Mouse (Mus musculus) embryonic facial prominence, embryonic 14.5 days (tissue): Measurements from ENCODE around the gene Sugct. TPM values are rescaled to one million over a fixed set of nuclear protein-coding genes. Genes with fewer than 3 reads are reported as not detected.

Experiments
- ATAC-seq: fragments of 200-750 bp; cut with Nextera tagmentation; 2 replicates; pipeline ENCODE4 v1.8.0; 2017; ENCODE audit warnings: low read depth, moderate number of reproducible peaks, moderate TSS enrichment
- DNase-seq: peaks from one replicate; pipeline ENCODE4 v3.0.0-alpha.2; 2015; ENCODE audit warnings: low spot score
- H3K27ac ChIP-seq: fragments of 300-500 bp; sonication (generic); replicated peaks from 2 replicates; pipeline ENCODE4 v1.5.1; 2014; ENCODE audit warnings: low read depth, mild to moderate bottlenecking, low read length, moderate library complexity
- H3K27me3 ChIP-seq: fragments of 300-500 bp; sonication (generic); replicated peaks from 2 replicates; pipeline ENCODE4 v1.6.1; 2014; ENCODE audit warnings: low read length; ENCODE audit not compliant: control insufficient read depth, insufficient read depth
- H3K36me3 ChIP-seq: fragments of 300-500 bp; sonication (generic); 2 replicates; pipeline ENCODE4 v1.6.1; 2014; ENCODE audit warnings: low read length, mixed read lengths; ENCODE audit not compliant: control insufficient read depth, insufficient read depth
- H3K4me1 ChIP-seq: fragments of 300-500 bp; sonication (generic); 2 replicates; pipeline ENCODE4 v1.6.1; 2014; ENCODE audit warnings: antibody characterized with exemption, low read length; ENCODE audit not compliant: control insufficient read depth, insufficient read depth
- H3K4me2 ChIP-seq: fragments of 300-500 bp; sonication (generic); 2 replicates; pipeline ENCODE4 v1.6.1; 2014; ENCODE audit warnings: low read depth, mild to moderate bottlenecking, low read length, moderate library complexity, mixed read lengths
- H3K4me3 ChIP-seq: fragments of 300-500 bp; sonication (generic); 2 replicates; pipeline ENCODE4 v1.5.1; 2014; ENCODE audit warnings: low read depth, mild to moderate bottlenecking, low read length
- H3K9ac ChIP-seq: fragments of 300-500 bp; sonication (generic); 2 replicates; pipeline ENCODE4 v1.6.1; 2014; ENCODE audit warnings: low read depth, mild to moderate bottlenecking, low read length, moderate library complexity, mixed read lengths
- H3K9me3 ChIP-seq: fragments of 300-500 bp; sonication (generic); 2 replicates; pipeline ENCODE4 v1.6.1; 2016; ENCODE audit warnings: low read length; ENCODE audit not compliant: control insufficient read depth
- WGBS: fragments of 180-500 bp; shearing (Covaris S2); extraction: QIAGEN DNeasy Blood & Tissue Kit; methylation state at CpG from one replicate; pipeline ENCODE4 v1.1.7; 2014; 5-methylcytosine and 5-hydroxymethylcytosine counted together
- polyA plus RNA-seq: library from polyadenylated mRNA; unstranded; fragments of >200 nt; fragmentation: Nextera tagmentation; extraction: Ambion mirVana; gene quantifications from 2 replicates; pipeline ENCODE4 v1.2.1, GENCODE M21; 2014

Gene Sugct
- polyA plus RNA-seq, 1 experiment from 2014 or later = 3.4 TPM

GRCm38 (mm10) chr13:17028595-17028994 is 666.8 kb downstream of the Sugct start:
- Histone ChIP-seq H3K4me1 (0 out of 2 replicates have a peak, but pooled peaks cover 8% of the 10 kb centered on the region), H3K27me3 (no peaks in the 10 kb centered on the region), H3K9me3 (no peaks in the 10 kb centered on the region), H3K4me3 (no peak overlapping the region), H3K36me3 (no peaks in the 10 kb centered on the region), H3K9ac (no peak overlapping the region), H3K4me2 (no peak overlapping the region), H3K27ac (no peak overlapping the region)
- DNase-seq = peak; percentile 73
- WGBS = 61% methylated on average over 3 of the region's 3 CpGs
- no peak for ATAC-seq

GRCm38 (mm10) chr13:17027846-17028529 is 667.4 kb downstream of the Sugct start:
- Histone ChIP-seq H3K4me2 (no peak overlapping the region), H3K4me1 (0 out of 2 replicates have a peak, but pooled peaks cover 8% of the 10 kb centered on the region), H3K4me3 (no peak overlapping the region), H3K9me3 (no peaks in the 10 kb centered on the region), H3K36me3 (no peaks in the 10 kb centered on the region), H3K27ac (no peak overlapping the region), H3K9ac (no peak overlapping the region), H3K27me3 (no peaks in the 10 kb centered on the region)
- ATAC-seq = no peak
- WGBS = 92% methylated on average over 4 of the region's 4 CpGs
- no peak for DNase-seq

- no peak overlapping the region; the same call in 1 of the 2 replicates for H3K27ac ChIP-seq
- no peak overlapping the region for H3K9ac ChIP-seq
- H3K4me2 ChIP-seq = no peak overlapping the region
- no peaks in the 10 kb centered on the region for H3K9me3 ChIP-seq
- H3K36me3 ChIP-seq = no peaks in the 10 kb centered on the region
- 0 out of 2 replicates have a peak, but pooled peaks cover 8% of the 10 kb centered on the region for H3K4me1 ChIP-seq
- 16% methylated on average over 2 of the region's 2 CpGs for WGBS
- DNase-seq = peak; percentile 87
- ATAC-seq = no peak
- no peaks in the 10 kb centered on the region for H3K27me3 ChIP-seq
- H3K4me3 ChIP-seq = no peak overlapping the region
Measured at GRCm38 (mm10) chr13:17027001-17027400, 668.4 kb downstream of the Sugct start.

GRCm38 (mm10) chr13:16996464-16996863 is 698.9 kb downstream of the Sugct start:
- no peak for DNase-seq
- 84% methylated on average over 2 of the region's 2 CpGs for WGBS
- H3K36me3 ChIP-seq = no peaks in the 10 kb centered on the region
- no peaks in the 10 kb centered on the region for H3K27me3 ChIP-seq
- no peak overlapping the region for H3K9ac ChIP-seq
- no peak overlapping the region for H3K4me2 ChIP-seq
- no peaks in the 10 kb centered on the region for H3K4me1 ChIP-seq
- no peak overlapping the region for H3K4me3 ChIP-seq
- H3K9me3 ChIP-seq = no peaks in the 10 kb centered on the region
- no peak overlapping the region for H3K27ac ChIP-seq
- ATAC-seq = no peak

GRCm38 (mm10) chr13:16995321-16995720 is 700.0 kb downstream of the Sugct start:
- DNase-seq (no peak), ATAC-seq (no peak)
- Histone ChIP-seq H3K27ac (no peak overlapping the region), H3K9me3 (no peaks in the 10 kb centered on the region), H3K9ac (no peak overlapping the region), H3K36me3 (no peaks in the 10 kb centered on the region), H3K4me3 (no peak overlapping the region), H3K4me1 (no peaks in the 10 kb centered on the region), H3K27me3 (no peaks in the 10 kb centered on the region), H3K4me2 (no peak overlapping the region)
- WGBS = 87% methylated on average over 3 of the region's 3 CpGs

GRCm38 (mm10) chr13:16977743-16978142 is 717.6 kb downstream of the Sugct start:
- Histone ChIP-seq H3K4me3 (no peak overlapping the region), H3K9me3 (no peaks in the 10 kb centered on the region), H3K27me3 (no peaks in the 10 kb centered on the region), H3K9ac (no peak overlapping the region), H3K4me1 (no peaks in the 10 kb centered on the region), H3K4me2 (no peak overlapping the region), H3K36me3 (no peaks in the 10 kb centered on the region), H3K27ac (no peak overlapping the region)
- ATAC-seq = no peak
- WGBS = 69% methylated on average over 6 of the region's 6 CpGs
- no peak for DNase-seq

- no peak overlapping the region for H3K4me3 ChIP-seq
- 80% methylated on average over 2 of the region's 2 CpGs for WGBS
- no peak overlapping the region for H3K27ac ChIP-seq
- H3K4me1 ChIP-seq = no peaks in the 10 kb centered on the region
- DNase-seq (no peak), ATAC-seq (no peak)
- H3K27me3 ChIP-seq = no peaks in the 10 kb centered on the region
- H3K36me3 ChIP-seq = no peaks in the 10 kb centered on the region
- no peaks in the 10 kb centered on the region for H3K9me3 ChIP-seq
- no peak overlapping the region for H3K4me2 ChIP-seq
- no peak overlapping the region for H3K9ac ChIP-seq
Measured at GRCm38 (mm10) chr13:16971277-16971676, 724.1 kb downstream of the Sugct start.

GRCm38 (mm10) chr13:16968995-16969394 is 726.4 kb downstream of the Sugct start:
- H3K36me3 ChIP-seq = no peaks in the 10 kb centered on the region
- no peak overlapping the region for H3K27ac ChIP-seq
- H3K4me3 ChIP-seq = no peak overlapping the region
- H3K4me2 ChIP-seq = no peak overlapping the region
- no peaks in the 10 kb centered on the region for H3K4me1 ChIP-seq
- no peak overlapping the region for H3K9ac ChIP-seq
- no peaks in the 10 kb centered on the region for H3K9me3 ChIP-seq
- WGBS = 78% methylated on average over 5 of the region's 5 CpGs
- no peaks in the 10 kb centered on the region for H3K27me3 ChIP-seq
- no peak for DNase-seq
- ATAC-seq = no peak

GRCm38 (mm10) chr13:16964823-16965475 is 730.4 kb downstream of the Sugct start:
- Histone ChIP-seq H3K9me3 (no peaks in the 10 kb centered on the region), H3K4me1 (no peaks in the 10 kb centered on the region), H3K27me3 (no peaks in the 10 kb centered on the region), H3K27ac (no peak overlapping the region), H3K36me3 (no peaks in the 10 kb centered on the region), H3K9ac (no peak overlapping the region), H3K4me3 (no peak overlapping the region), H3K4me2 (no peak overlapping the region)
- WGBS = 60% methylated on average over 4 of the region's 4 CpGs
- DNase-seq = no peak
- no peak for ATAC-seq
